Mouse (Mus musculus): Measurements from ENCODE around the gene Lhx8.

DNA sequence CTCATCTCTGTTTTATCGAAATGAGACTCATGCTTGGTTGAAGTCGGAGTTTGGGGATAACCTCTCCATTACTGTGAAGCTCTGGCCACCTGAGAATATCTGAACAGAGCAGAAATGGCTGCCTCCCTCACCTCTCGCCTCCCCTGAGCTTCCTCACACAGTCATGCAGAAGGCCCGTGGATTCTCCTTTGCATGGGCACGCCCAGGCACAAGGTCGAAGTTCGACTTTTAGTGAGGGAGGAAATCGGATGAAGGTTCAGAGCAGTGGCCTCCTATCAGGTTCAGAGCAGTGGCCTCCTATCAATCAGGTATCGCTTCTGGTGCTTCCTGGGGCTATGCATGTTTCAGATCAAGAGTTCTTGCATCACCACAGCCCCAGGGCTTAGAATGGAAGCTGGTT is 62.1 kb downstream of the Lhx8 start:
- no peak for TF ChIP-seq CTCF (IDR thresholded peaks at IDR 0.05; ENCODE audit: extremely low read depth, insufficient read depth, low read length)
- no peak for TF ChIP-seq POLR2A (IDR thresholded peaks at IDR 0.05; ENCODE audit: extremely low read depth, insufficient read depth, low read length)

Measured in cortical plate, adult 2 months (tissue).